Mouse (Mus musculus) erythroblast, adult 5-6 weeks (primary cell): ENCODE measurements around the gene Rgs3. TPM values are rescaled to one million over a fixed set of nuclear protein-coding genes. Genes with fewer than 3 reads are reported as not detected.

ENCODE experiments used
- ATAC-seq: replicated peaks from 2 replicates; pipeline ENCODE4 v1.8.0; 2016; ENCODE audit warnings: moderate number of reproducible peaks, mild to moderate bottlenecking, moderate TSS enrichment, inconsistent platforms; ENCODE audit not compliant: poor library complexity, low FRiP score, severe bottlenecking
- total RNA-seq, 2 experiments: library from RNA; stranded (forward) in 1 of 2; stranded (reverse) in 1 of 2; fragments of 150-400 nt in 1 of 2; fragments of 200-764, 138-1000 nt in 1 of 2; gene quantifications; 2 replicates each; pipeline versions ENCODE4 v1.2.3 to v1.2.4; 2015 to 2017; ENCODE audit warnings: low replicate concordance in 2 of 2

Gene Rgs3
- total RNA-seq, 2 experiments from 2014 or later, result 4.5 to 18.8 TPM

GRCm38 (mm10) chr4:62596051-62596450 lies 36.4 kb downstream of the Rgs3 start:
- no peak for ATAC-seq

- ATAC-seq, result no peak
Observed at GRCm38 (mm10) chr4:62600549-62600948, 40.9 kb downstream of the Rgs3 start.

GRCm38 (mm10) chr4:62603607-62604006 lies 44.0 kb downstream of the Rgs3 start:
- no peak for ATAC-seq

DNA sequence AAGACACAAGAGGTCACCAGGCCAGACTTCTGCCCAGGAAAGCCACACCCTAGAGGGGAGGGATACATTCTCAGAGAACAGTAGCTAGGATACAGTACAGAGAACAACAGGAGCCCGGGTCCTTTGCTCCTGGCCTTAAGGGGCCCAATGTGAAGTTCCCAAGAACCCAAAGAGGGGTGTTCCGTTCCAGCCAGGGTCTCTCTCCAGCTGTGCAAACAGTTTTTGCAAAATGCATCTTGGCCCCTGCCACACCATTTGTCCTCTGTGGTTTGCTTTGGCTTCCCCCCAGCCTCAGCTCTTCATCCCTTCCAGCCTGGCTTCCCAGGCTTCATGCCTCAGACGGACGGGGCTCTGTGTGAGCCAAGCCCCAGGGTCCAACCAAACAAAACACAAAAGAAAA lies 44.4 kb downstream of the Rgs3 start:
- ATAC-seq, result no peak

GRCm38 (mm10) chr4:62605856-62606541 lies 46.4 kb downstream of the Rgs3 start:
- ATAC-seq, result no peak

- ATAC-seq, result no peak
Observed at GRCm38 (mm10) chr4:62606542-62606882, 46.9 kb downstream of the Rgs3 start.

- no peak for ATAC-seq
Observed at GRCm38 (mm10) chr4:62606905-62607304, 47.3 kb downstream of the Rgs3 start.

DNA sequence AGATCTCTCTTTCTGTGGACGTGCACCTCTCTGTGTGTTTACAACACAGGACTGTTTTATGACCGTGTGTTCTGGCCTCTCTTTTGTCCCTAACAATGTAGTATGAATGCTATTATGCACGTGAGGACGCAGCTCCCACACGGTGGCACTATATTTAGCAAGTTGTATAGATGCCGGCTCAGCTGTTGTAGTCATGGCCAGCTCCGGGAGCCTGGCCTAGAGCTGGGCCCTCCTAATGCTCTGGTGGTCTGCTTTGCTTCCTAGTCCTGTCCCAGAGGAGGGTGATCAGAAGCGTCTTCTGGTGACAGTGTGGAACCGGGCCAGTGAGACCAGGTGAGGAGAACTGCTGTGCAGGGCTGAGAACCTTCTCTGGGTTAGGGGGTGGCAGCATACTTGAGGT lies 47.7 kb downstream of the Rgs3 start:
- no peak for ATAC-seq

DNA sequence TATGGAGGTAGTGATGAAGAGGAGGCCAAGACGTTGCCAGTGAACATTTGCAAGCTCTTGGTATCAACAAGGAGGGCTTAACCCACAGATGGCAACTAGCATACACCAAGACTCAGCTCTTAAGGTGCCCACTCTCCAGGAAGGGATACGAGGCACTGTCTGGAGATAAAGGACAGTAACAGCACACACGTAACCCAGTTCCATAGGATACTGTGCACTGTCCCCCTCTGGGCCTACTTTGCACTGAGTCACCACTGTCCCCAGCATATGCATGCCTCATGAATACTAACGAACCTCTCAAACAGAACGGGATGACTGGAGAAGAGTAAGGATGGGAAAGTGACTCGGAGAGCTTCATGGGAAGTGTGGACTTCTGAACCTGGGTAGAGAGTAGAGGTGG lies 48.2 kb downstream of the Rgs3 start:
- ATAC-seq, result no peak

DNA sequence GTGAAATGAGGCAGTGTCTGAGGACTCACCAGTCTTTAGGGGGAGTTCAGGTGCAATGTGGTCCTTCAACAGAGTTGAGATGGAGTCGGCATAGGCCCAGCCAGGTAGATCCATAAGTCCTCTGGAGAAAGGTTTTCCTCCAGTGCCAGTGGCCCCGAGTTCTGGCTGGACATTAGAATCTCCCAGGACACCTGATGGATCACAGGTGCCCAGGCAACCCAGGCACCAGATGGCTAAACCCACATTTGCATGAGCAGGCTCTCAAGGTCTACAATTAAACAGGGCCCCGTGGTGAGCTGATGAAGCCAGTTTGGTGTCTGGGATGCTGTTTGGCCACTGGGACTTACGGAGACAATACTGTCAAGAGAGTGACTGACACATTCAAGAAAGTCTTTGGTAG lies 49.7 kb downstream of the Rgs3 start:
- ATAC-seq, result no peak

DNA sequence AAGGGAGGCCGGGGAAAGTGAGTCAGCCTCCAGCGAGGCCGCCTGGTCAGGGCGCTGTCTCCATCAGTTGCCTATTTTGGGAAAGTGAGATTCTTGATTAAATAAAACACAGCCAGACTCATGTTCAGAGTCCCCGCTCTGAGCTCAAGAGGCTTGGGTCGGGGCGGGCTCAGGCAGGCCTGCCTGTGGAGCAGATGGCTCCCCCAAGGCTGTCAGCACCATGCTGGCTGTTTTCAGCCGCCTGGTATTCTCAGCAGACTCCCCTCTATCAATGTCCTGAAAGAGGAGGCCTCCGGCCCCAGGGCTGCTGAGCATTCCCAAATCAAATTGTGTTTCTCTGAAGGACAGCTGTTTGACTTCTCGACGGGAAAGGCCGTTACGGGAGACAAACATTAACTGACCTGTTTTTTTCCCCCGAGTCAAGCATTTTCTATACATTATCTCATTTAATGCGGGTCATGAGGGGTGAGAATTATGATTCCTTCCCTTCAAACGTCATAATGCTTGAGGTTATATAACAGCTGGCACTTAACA lies 50.6 kb downstream of the Rgs3 start:
- ATAC-seq, result no peak

- no peak for ATAC-seq
Observed at GRCm38 (mm10) chr4:62612601-62613501, 53.2 kb downstream of the Rgs3 start.

DNA sequence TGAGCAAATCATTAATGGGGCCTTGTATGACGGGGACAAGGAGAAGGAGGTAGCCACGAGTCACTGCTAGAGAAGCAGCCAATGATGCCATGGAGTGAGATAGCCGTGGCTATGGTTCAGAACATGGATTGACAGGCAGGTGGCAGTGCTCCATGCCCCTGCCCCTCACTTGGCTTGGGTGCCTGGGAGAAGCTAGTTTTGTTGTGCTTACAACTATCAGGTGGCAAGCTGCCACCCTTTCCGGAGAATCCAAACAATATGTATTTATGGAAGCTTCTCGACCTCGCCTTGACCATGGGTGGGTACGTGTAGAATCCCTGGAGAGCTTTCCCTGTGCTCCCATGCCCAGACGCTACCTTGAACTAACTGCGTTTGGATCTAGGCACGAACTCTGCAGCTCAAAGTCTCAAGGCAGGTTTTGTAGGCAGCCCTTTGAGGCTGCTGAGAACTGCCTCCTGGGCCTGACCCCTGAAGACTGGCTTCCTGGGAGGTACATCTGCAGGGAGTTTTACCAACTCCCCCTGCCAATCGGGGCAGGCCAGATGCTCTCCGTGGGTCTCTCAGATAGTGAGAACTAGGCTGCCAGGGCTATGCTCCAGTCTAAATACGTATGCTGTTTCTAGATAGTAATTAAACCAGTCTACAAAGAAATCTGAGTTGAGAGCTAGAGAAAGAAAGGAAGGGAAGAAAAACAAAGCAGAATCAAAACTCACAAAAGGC lies 54.2 kb downstream of the Rgs3 start:
- no peak for ATAC-seq

- ATAC-seq, result no peak
Observed at GRCm38 (mm10) chr4:62617856-62618440, 58.3 kb downstream of the Rgs3 start.

DNA sequence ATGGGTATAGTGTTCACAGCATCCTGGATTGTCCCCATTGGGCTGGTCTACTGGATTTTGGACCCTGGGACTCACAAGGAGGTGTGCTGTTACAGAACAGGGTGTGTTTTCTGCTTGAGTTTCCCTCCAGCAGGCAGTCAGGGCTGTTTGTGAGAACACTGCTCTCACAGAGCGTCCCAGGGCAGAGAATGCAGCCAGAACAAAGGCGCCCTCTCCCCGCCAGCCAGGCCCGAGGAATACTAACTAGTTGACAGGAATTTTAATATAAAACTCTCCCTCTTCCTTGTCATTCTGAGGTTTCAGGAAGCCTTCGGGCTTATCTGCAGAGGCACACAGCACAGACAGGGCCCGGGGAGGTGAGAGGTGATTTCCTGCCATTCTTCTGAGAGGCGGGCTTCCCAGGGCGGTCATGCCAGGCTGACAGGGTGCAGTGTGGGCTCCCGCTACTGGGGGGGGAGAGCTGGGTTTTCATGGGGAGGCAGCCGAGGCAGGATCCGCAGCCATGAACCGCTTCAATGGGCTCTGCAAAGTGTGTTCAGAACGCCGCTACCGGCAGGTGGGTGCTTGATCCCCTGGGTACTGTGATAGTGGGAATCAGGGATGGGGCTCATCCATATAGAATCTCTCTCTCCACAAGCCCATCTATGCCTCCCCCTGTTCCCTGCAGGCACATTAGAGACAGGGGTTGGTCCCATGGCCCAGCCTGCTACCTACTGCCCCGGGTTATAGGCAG lies 59.8 kb downstream of the Rgs3 start:
- ATAC-seq, result no peak

- no peak for ATAC-seq
Observed at GRCm38 (mm10) chr4:62619965-62620244, 60.3 kb downstream of the Rgs3 start.

DNA sequence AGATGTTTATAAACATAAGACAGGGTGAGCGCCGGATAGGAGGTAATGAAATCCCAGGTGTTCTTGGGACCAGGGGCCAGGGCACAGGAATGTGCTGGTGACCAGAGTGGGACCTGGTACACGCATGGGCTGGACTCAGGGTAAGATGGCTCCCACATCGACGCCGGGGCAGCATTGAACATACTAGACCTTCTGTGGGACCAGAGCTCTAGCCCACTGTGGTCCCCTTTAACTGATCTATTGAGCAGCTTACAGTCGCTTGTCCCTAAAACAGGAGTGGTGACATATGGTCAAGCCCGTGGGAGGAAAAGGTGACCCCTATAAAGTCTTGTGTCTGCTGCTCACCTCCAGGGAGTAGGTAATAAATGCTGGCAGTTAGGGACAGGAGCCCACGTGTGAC lies 61.5 kb downstream of the Rgs3 start:
- no peak for ATAC-seq

- no peak for ATAC-seq
Observed at GRCm38 (mm10) chr4:62621880-62622675, 62.4 kb downstream of the Rgs3 start.
